Mouse (Mus musculus): ENCODE results near the gene Lactbl1.

Gene Lactbl1

GRCm38 (mm10) chr4:136680641-136681040, 58.2 kb downstream of the Lactbl1 start:
- no peak for DNase-seq (ENCODE audit: low read depth, low spot score)

- DNase-seq (ENCODE audit: low read depth, low spot score): no peak
Observed at GRCm38 (mm10) chr4:136684485-136684884, 62.1 kb downstream of the Lactbl1 start.

GRCm38 (mm10) chr4:136685431-136685869, 63.0 kb downstream of the Lactbl1 start:
- DNase-seq (ENCODE audit: low read depth, low spot score): no peak

GRCm38 (mm10) chr4:136688113-136688512, 65.7 kb downstream of the Lactbl1 start:
- no peak for DNase-seq (ENCODE audit: low read depth, low spot score)
